Mouse (Mus musculus) Muller cell, postnatal 12 days (primary cell): ENCODE data around the gene Ifnb1.
A peak's percentile ranks its signal among the peaks of the same experiment; 100 is the strongest.
"Not testable (repeated sequence)": the region's sequence is repeated elsewhere in the genome, so short reads cannot be mapped to it uniquely, and the experiment has no call there.

Experiments used
- DNase-seq: peaks from one replicate; pipeline ENCODE4 v3.0.0-alpha.2; 2015; ENCODE audit errors: inconsistent ontology term

The Ifnb1 gene

DNA sequence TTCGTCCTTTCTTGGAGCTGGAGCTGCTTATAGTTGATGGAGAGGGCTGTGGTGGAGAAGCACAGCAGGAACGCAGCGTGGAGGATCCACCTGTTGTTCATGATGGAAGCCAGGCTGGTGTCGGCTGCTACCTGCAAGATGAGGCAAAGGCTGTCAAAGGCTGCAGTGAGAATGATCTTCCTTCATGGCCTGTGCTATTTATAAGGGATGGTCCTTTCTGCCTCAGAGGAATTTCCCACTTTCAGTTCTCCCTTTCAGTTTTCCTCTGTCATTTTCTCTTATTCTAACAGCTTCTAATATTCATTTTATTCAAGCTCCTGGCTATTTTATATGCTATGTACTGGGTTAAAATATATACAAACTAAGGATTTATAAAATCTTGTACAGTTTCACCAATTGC is at the start of gene Ifnb1:
Gene Ifnb1 (minus strand): TSS at position 101 of the 400 bp plus-strand sequence.
- no peak for DNase-seq

DNA sequence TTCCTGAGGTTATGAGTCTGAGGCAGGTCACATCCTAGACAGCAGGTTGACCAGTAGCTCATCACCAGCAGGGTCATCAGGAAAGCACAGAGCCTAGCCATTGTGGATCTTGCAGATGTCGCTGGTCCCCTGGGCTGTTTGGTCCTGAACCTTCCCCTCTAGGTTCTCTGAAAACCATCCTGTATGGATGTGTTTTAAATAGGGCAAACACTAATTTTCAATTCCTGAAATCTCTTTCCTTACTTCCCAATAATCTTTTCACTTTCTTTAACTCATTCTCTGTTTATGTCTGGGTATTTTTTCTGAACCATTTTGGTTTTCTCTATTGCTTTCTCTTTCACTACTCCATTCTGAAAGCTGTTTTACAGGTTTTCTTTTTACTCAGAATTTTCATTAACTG is 49.1 kb upstream of the Ifnb1 start, which contains the start of gene Ifna14:
Gene Ifna14 (minus strand): TSS at position 101 of the 400 bp plus-strand sequence.
- no peak for DNase-seq

DNA sequence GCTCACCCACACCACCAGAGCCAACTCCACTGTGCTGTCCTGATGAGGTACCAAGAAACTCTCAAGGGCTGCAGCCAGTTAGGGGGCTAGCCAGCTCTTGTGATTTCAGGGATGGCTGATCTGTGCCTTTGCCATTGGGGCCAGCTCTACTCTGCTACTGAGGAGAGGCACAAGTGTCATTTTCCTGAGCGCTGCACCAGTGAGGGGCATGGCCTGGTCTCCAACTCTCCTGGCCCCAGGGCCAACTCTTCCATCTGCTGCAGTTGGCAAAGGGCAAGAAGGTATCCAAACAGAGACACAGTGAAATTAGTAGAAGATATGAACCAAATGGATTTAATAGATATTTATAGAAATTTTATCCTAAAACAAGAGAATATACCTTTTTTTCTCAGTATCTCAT is 39.2 kb upstream of the Ifnb1 start:
- DNase-seq: no peak

DNA sequence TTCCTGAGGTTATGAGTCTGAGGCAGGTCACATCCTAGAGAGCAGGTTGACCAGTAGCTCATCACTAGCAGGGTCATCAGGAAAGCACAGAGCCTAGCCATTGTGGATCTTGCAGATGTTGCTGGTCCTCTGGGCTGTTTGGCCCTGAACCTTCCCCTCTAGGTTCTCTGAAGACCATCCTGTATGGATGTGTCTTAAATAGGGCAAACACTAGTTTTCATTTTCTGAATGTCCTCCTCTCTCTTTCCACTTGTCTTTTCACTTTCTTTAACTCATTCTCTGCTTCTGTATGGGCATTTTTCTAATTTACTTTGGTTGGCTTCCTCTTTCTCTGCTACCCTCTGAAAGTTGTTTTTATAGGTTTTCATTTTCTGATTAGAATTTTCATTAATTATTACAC is 35.6 kb upstream of the Ifnb1 start, which contains the start of gene Ifna15:
Gene Ifna15 (minus strand): TSS at position 101 of the 400 bp plus-strand sequence.
- DNase-seq: not testable (repeated sequence)

DNA sequence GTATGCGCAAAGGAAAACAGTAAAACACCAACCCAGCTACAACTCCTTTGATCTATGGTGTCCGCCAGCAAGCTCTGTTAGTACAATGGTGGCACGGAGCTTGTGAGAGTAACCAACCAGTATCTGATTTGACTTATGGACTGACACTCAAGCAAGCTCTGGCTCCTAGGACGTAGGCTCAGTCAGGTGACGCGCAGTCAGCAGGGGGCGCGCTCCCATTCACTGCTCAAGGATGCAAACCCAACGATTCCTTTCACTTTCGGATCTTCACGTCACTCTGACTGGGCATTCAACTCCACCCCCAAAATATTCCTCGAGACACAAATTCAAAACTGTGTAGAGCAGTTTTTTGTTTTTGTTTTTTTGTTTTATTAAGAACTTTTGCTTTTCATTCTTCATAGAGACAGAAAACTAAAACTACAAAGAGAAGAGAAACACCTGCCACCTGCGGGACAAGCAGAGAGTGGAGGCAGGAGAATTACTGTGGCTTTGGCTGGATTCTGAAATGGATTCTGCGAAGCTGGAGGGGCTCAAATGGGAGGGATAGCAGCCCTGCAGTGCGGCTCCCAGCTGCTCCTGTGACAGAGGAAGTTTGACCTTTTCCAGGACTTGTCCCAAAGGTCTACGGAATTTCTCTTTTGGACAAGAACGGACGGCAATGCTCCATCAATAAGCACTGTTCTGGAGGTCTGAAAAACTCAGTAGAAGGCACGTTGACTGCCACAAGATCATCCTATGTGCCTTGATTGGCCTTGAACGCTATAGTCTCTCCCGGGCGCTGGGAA is 27.8 kb upstream of the Ifnb1 start:
- DNase-seq: peak; percentile 92

DNA sequence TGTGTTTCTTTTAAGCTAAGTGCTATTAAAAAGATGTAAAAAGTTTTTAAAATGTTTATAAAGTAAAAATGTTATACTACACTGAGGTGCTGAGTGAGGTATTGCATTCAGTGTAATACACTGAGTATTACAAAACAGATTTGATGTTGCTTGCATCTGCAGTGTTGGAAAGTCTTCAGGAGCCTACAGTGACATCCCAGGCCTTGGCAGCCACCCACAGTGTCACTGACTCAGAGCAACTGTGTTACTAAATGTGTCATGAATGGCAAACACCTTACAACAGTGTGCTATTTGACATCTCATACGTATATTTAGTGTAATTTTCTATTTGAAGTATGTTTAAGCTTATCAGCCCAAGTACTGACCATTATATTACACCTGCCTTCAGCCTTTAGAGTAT is 25.4 kb upstream of the Ifnb1 start:
- no peak for DNase-seq

DNA sequence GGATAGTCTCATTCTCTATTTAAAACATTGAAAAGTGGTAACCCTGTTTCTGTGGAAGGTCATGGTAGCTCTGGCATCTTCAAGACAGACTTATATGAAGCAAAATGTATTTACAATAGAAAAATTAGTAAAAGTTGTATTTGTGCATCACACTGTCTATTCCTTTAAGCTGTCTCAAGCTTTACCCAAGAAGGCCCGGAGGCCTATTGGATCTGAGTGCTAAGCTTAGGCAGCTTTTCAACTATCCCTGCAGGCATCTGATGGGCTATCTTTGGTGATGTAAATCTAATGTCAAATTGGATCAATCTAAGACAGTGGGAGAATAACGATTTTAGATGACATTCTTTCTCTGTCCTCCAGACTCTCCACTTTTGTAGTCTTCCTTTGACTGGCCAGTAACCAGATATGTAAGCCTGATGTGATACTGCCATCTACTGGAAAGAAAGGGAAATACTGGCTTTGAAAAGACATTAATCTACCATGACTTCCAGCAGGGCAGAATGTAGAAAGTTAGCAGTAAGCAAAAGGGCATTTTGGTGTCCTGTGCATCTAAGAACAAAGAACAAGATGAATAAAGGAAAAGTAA is 21.2 kb upstream of the Ifnb1 start:
- peak; percentile 80 for DNase-seq

DNA sequence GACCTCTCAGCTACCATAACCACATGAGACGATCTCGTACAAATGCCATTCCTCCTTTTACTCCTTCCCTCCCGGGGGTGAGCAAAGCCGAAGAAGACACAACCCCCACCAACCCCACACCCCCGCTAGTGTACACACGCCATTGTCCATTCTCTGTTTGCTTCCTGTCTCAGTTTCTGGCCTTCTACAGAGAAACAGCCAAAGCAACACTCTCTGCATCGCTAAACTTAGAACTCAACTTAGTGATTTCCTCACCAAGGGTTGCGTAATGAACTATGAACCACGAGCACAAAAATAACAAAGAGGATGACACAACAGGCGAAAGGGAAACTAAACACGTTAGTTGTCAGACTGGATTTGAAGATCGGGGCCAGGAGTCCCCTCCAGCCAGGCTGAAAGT is 14.8 kb upstream of the Ifnb1 start:
- DNase-seq: peak; percentile 48

DNA sequence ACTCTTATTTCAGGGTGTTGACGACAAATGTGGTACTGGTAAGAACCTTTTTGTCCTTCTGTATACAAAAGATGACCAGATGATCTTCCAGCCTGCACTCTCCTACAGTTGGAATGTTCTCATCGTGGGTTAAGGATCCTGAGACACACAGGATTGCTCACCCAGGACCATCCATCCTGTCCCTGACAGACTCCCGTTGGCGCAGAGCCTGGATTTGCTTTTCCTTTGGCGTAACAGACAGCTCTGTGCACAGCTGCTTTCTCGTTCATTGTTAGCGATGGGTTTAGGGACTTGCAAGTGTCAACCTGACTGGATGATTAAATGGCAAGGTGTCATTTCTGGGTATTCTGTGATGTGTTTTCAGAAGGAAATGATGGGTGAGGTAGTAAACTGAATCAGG is 14.1 kb upstream of the Ifnb1 start:
- no peak for DNase-seq

DNA sequence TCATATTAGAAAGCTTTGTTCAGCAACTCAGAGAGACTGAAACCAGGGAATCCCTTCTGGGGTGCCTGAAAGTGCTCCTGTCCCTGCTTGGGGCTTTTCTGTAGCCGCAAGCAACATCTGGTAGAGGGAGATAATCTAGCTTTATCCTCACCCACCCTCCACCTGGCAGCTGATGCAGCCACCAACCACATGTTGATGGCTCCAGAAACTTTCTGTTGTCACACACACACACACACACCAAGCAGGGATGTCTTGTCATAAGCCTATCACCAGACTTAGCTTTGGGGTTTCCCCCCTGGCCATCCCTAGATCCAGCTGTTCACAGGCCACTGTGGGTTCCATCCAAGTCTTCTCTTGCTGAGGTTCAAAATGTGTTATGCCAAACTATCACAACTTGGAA is 13.2 kb upstream of the Ifnb1 start:
- no peak for DNase-seq

DNA sequence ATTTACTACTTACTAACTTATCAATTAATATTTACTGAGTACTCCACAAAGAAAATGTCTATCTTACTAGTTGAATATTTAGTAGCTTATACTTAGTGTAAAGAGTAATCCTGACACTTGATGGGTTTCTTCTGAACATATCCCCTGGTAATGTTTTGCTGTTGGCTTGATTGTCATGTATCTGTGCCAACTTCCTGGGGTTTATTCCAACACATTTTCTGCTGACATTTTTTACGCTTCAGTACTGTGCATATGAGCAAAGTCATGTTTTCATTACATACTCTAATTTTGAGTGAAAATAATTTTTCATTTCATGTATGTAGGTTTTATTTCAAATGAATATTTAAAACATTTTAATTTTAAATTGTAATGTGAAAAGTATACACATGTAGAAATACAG is 12.3 kb upstream of the Ifnb1 start:
- no peak for DNase-seq

DNA sequence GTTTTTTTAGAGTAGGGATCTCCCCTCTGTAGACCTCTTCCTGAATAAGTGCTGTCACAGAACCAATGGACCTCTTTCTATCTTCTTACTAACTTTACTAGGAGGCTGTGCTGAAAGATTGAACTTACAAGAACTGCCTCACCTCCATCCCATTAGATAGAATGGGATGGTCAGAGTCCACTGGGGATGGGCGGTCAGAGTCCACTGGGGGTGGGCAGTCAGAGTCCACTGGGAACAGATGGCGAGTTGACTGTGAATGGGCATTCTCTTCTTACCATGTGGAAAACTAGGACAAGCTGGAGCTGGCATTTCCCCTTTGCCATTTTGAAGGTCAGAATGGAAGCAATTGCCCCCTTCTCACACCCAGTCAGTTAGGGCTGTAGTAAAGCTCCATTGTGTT is 10.9 kb upstream of the Ifnb1 start:
- DNase-seq: no peak

DNA sequence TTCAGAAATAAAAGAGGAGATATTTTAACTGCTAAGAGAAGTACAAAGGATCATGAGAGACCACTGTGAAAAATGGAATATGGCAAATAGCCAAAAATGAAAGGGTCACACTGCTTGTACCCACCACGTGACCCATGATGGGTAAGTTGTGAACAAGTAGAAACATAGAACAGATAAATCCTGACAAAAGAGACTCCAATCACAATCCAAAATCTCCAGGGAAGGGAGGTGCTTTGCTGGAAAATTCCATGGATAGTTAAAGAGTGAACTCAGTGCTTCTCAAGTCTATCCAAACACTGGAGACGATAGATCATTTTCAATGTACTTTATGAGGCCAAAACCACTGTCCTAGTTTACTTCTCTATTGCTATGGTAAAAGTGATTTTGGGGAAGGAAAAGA is 8.3 kb upstream of the Ifnb1 start:
- DNase-seq: peak; percentile 79

DNA sequence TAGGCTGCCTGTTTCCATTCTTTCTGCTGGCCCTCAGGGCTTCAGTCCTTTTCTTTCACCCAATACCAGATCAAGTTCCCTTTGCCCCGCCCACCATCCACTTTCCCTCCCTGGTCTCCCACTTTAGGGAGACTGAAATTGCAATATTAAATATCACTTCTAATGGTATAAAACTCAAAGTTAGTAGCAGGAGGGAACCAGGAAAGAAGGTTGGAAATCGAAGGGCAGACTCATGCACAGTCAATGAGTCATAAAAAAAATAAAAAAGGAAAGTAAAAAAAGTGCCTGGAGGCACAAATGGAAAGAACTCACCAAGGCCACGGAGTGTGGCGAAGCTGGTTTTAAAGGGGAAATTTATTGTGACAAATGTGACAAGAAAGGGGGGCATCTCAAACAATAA is 7.7 kb upstream of the Ifnb1 start:
- DNase-seq: peak; percentile 36

DNA sequence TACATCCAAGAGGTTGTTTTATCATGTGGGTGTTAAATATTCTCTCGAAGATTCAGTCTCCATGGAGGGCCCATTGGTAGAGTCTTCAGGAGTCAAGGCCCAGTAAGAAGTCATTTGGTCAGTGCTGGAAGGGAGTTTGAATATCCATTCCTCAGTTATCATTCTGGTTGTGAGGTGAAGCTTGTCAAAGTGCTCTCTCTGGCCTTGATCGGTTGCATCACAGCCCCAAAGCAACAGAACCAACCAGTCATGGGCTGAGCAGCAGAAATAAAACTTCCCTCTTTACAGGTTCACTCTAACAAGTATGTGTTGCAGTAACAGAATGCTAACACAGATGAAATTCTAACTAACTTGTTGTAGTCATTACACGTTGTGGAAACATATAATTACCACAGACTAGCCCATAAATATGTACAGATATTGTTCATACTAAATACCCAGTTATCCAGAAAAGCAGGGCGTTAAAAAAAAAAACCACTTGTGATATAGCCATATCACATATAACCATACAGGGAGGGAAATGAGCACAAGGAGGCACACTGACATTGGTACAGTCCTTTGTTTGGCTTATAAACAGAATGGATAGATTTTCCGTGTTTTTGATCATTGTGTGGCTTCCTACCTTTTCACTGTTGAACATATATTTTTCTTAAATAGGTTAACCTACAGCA is 3.9 kb upstream of the Ifnb1 start:
- DNase-seq: no peak

DNA sequence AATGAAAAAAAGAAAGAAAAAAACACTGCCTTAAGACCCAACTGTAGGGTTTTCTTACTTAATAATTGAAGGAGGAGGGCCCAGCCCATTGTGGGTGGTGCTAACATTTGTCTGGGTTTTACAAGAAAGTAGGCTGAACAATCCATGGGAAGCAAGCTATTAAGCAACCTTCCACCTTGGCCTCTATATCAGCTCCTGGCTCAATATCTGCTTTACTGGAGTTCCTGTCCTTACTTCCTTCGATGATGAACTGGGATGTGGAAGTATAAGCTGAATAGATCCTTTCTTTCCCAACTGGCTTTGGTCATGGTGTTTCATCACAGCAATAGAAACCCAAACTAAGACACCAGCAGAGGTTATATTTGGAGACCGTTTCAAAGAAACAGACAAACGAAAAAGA is 2.8 kb upstream of the Ifnb1 start:
- DNase-seq: no peak

DNA sequence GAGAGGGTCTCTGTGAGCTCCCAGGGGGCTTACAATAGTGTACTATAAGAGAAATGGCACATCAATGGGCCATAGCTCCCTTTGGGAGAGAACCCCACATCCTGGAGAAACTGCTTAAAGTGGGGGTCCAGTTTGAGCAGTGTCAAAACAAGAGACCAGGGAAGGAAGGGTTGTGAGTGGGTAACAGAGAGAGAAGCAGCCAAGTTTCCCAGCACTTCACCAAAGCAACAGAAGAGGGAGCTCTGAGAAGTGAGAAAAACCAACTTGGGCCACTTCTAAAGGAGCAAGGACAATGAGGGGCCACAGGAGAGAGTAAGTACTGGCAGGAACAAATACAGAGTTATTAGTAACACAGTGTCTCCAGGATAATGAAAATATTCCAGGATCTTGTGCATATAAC is 667 bp upstream of the Ifnb1 start:
- DNase-seq: peak; percentile 40

DNA sequence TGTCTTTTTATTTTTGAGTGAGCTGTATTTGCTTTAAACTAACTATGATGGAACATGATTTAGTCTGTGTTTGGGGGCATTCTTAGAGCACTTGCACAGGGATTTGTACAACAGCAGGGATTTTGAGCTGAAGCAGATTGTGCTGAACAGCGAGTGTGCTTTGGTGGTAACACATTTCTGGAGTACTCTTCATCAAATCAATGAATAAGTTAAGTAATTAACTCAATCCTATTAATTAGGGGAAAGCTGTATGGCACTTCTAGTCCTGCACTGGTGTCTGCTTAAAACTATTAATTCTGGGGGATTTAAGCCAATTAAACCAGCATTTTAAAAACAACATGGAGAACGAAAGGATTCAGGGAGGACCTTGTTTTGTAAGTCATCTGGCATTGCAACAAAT is 4.6 kb downstream of the Ifnb1 start:
- no peak for DNase-seq

DNA sequence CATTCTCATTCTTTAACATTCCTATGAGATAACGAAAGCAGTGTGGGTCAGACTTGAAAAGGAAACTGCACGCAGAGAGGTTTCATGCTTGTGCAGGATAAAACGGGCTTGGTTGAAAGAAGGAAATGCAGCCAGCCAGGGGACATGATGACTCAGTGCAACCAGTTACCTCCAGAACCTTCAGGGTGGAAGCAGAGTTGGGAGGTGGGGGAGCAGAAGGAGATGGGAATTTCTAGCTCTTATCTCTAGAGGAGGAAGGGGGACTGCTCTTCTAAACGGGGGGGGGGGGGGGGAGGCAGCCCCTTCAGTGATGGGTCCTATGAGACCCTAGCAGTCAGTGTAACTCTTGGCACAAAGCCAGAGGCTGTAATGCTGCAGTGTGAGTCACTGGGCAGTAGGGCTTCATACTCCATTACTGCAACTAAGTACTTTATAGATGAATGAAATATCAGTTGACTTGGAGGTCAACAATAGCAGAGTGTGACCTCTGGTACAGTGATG is 6.8 kb downstream of the Ifnb1 start:
- DNase-seq: peak; percentile 83

DNA sequence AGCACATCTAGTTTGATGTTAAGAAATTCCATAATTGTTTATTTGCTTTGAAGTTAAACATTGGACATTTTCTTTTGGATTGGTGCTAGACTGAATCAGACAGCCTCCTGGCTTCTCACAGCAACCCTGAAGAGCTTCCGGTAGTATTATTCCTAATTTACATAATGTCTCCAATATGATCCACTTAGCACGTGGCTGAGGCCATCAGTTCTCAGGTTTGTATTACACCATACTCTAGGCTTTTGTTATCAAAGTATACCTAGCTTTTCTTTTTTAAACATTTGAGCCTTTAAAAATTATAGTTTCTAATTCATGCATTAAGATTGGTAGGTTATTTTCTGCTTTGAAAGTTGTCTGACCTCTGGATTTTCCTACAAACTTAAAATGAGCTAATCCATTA is 7.3 kb downstream of the Ifnb1 start:
- no peak for DNase-seq

DNA sequence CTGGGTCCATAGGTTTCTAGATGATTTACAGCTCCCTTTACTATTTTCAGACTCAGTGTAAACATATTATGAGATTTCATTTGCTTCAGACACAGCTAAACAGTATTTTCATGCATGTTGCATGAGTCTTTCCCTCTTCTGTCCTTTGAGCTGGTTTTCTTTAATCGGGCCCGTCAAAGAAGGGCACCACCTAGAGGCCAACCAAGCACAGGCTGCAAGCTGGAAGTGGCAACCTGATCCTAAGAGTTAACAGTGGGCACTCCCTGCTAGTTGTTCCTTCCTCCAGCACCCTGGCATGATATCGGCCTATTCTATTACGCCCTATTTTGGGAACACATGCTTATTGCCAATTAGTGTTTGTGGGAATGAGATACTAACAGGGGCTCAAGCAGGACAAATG is 8.2 kb downstream of the Ifnb1 start:
- peak; percentile 44 for DNase-seq

DNA sequence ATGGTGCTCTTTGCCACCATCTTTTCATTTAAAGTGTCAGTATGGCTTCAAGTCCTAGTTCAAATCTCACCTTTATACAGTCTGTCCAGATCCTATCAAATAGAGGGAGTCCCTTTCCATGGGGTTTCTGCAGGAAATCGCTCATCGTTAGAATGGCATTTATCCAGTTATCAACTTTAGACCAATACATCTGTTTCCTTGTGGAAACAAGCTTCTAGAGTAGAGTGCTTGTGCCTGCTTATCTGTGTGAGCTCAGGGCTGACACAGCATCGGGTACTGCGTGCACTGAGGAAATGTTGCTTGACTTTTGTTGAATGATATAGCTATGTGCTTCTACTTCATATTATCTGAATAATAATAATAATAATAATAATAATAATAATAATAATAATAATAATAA is 8.8 kb downstream of the Ifnb1 start:
- no peak for DNase-seq

DNA sequence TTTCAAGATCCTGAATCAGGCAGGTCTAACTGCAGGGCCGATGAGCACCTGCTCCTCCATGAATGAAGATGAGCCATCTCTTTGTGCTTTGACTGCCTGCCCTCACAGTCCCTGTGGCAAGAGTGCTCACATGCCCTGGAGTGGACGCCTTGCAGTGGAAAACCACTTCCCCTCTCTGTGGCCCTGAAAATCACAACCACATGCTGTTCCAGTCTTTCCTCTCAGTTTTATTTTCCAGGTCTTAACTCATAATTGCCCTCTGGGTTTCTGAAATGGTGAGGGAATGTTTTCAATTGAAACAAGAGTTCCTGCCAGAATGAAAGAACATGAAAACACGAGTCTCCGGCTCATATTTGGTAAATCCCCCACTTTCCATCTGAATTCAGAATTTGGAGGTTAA is 18.8 kb downstream of the Ifnb1 start:
- no peak for DNase-seq
